Mouse (Mus musculus) embryo, embryonic 10 days (tissue): ENCODE measurements around the gene Gm5039.
"Not testable (repeated sequence)": the region's sequence is repeated elsewhere in the genome, so short reads cannot be mapped to it uniquely, and the experiment has no call there.

Experiments used
- DNase-seq: peaks from one replicate; pipeline ENCODE4 v3.0.0-alpha.2; 2015; ENCODE audit warnings: low spot score

Gm5039 gene

GRCm38 (mm10) chr12:88323926-88324325 is at the start of gene Gm5039:
TSS of gene Gm5039 (minus strand) at chr12:88324026.
- DNase-seq: not testable (repeated sequence)

- no peak for DNase-seq
Measured at GRCm38 (mm10) chr12:88372018-88372417, 48.2 kb upstream of the Gm5039 start.

- not testable (repeated sequence) for DNase-seq
Measured at GRCm38 (mm10) chr12:88370321-88370720, 46.5 kb upstream of the Gm5039 start.

GRCm38 (mm10) chr12:88369690-88370089 is 45.9 kb upstream of the Gm5039 start:
- DNase-seq: not testable (repeated sequence)

GRCm38 (mm10) chr12:88368618-88369017 is 44.8 kb upstream of the Gm5039 start:
- DNase-seq: no peak

GRCm38 (mm10) chr12:88367673-88368072 is 43.8 kb upstream of the Gm5039 start:
- DNase-seq: no peak

- DNase-seq: no peak
Measured at GRCm38 (mm10) chr12:88361120-88361445, 37.3 kb upstream of the Gm5039 start.

- DNase-seq: peak; percentile 94
Measured at GRCm38 (mm10) chr12:88360441-88361119, 36.8 kb upstream of the Gm5039 start, which contains the start of gene Adck1. TSS of gene Adck1 (plus strand) at chr12:88360554.

GRCm38 (mm10) chr12:88354182-88354702 is 30.4 kb upstream of the Gm5039 start:
- DNase-seq: peak; percentile 9

- not testable (repeated sequence) for DNase-seq
Measured at GRCm38 (mm10) chr12:88341286-88341685, 17.5 kb upstream of the Gm5039 start.

GRCm38 (mm10) chr12:88336662-88337413 is 13.0 kb upstream of the Gm5039 start:
- not testable (repeated sequence) for DNase-seq

GRCm38 (mm10) chr12:88314556-88314955 is 9.3 kb downstream of the Gm5039 start:
- DNase-seq: no peak

- DNase-seq: not testable (repeated sequence)
Measured at GRCm38 (mm10) chr12:88297171-88297570, 26.7 kb downstream of the Gm5039 start.

- not testable (repeated sequence) for DNase-seq
Measured at GRCm38 (mm10) chr12:88293082-88293481, 30.7 kb downstream of the Gm5039 start.

GRCm38 (mm10) chr12:88285224-88285623 is 38.6 kb downstream of the Gm5039 start:
- not testable (repeated sequence) for DNase-seq

- not testable (repeated sequence) for DNase-seq
Measured at GRCm38 (mm10) chr12:88274400-88274799, 49.4 kb downstream of the Gm5039 start, which contains the start of gene Gm5662. TSS of gene Gm5662 (minus strand) at chr12:88274500.
